Mouse (Mus musculus) heart, postnatal 25 days (tissue): ENCODE measurements around the gene Fras1. TPM values are rescaled to one million over a fixed set of nuclear protein-coding genes. Genes with fewer than 3 reads are reported as not detected.

Source experiments
- DNase-seq: peaks from one replicate; pipeline ENCODE4 v3.0.0; 2022; ENCODE audit warnings: low spot score
- intact Hi-C: fragments of 180-260 bp; cut with DNase I; formaldehyde crosslinking; loops from one replicate; pipeline ENCODE4 v1.15.1; 2025
- total RNA-seq, 2 experiments: library from RNA; stranded (reverse); gene quantifications; 2 replicates each; pipeline ENCODE4 v1.2.3; 2021

Gene Fras1
- total RNA-seq, 2 experiments from 2014 or later = 2.5 to 4.0 TPM

DNA sequence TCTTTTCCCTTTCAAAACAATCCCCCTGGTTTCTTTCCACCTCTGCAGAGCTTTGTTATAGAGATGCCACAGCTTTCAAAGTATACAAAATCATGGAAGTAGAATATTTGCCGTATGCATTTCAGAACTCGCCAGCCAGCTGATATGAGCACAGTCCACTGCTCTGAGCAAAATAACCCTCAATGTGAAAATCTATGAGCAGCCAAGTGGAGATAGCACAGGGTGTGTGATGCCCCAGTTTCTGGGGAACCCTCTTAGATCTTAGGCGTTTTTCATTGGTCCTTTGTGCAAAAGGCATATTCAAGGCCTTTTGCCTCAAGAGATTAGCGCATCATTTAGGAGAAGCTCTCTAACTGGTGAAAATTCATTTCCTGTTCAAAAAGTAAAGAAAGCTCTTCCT, 170.4 kb downstream of the Fras1 start:
- no peak for DNase-seq
- intact Hi-C loops = no loop called here

- intact Hi-C loops = no loop called here
- no peak for DNase-seq
Measured at GRCm38 (mm10) chr5:96545994-96546393, 172.2 kb downstream of the Fras1 start.

DNA sequence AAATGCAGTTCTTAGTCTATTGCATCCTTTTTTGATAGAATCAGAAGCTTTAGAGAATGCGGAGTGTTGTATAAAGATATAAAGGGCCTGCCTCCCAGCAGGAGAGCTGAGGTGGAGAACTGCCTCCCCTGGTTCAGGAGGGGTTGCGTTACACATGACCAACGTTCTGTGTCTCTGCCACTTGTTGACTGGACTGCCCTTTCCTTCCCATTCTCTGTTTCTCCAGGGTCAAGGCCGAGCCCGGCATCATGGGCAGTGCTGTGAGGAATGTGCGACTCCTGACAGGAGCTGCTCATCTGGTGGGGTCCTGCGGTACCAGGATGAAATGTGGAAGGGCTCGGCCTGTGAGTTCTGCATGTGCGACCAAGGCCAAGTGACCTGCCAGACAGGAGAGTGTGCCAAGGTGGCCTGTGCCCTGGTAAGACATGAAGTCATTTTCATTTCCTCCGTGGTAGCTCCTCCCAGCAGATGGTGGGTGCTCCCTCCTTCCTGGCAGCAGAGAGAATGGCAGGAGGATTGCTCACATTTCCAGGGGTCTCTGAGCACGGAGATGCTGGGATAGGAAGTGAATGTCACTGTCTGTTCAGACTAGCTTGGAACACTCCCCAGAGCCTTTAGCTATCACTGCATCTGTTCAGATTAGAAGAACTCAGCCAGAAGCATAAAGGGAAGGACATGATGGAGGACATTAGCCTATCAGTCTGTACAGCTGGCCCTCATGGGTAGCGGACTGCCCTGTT, 181.4 kb downstream of the Fras1 start:
- intact Hi-C loops = no loop called here
- DNase-seq = no peak

GRCm38 (mm10) chr5:96558049-96558804, 184.5 kb downstream of the Fras1 start:
- intact Hi-C loops = no loop called here
- no peak for DNase-seq

- intact Hi-C loops = no loop called here
- no peak for DNase-seq
Measured at GRCm38 (mm10) chr5:96574586-96574985, 200.8 kb downstream of the Fras1 start.

DNA sequence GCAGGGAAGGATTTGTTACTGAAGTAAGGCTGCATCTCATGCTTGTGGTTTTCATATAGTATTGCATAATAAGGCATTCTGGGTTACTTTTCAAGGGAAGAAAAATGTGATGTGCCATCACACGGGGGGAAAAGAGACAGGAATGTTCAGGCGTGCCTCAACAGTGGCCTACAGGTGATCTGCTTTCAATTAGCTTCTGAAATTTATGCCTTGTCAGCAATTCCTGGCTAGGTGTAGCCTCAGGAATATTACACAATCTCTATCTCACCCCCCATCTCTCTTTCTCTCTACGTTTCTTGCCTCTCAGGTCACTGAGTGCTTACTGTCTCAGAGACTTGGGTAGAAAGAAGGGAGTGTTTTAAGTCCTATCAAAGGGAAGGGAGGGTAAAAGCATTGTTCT, 204.9 kb downstream of the Fras1 start:
- intact Hi-C loops = no loop called here
- no peak for DNase-seq

DNA sequence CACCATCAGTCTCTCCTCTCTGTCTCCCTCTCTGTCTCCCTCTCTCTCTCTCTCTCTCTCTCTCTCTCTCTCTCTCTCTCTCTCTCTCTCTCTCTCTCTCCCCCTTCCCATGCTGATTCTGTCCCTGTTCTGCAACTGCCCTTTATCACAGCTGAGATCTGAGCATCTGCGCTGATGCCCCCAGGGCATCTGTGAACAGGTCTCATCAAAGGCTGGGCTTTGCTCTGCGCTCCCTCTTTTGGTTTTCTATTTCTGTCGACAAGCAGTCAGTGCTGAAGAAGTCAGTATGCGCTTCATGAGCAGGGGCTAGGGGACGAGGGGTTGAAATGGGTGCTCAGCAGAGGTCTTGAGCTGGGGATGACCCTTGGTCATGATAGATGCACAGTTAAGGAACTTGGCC, 206.2 kb downstream of the Fras1 start:
- no peak for DNase-seq
- intact Hi-C loops = no loop called here

DNA sequence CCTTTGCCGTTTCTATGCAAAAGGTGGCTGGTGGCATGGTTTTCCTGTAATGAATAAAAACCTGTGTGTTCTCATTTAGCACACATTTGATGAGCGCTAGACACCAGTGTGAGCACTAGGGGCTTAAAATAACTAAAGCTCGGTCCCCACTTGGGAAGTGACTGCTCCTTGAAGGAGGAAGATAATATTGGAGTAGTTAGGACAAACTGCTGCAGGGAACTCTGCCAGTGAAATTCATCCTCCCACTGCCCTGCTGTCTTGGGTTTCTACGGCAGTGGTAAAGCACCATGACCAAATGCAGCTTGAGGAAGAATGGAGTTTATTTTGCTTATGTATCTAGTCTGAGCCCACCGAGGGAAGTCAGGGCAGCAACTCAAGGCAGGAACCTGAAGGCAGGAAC, 211.0 kb downstream of the Fras1 start:
- DNase-seq = no peak
- intact Hi-C loops = no loop called here

GRCm38 (mm10) chr5:96590621-96591020, 216.9 kb downstream of the Fras1 start:
- DNase-seq = no peak
- intact Hi-C loops = no loop called here

DNA sequence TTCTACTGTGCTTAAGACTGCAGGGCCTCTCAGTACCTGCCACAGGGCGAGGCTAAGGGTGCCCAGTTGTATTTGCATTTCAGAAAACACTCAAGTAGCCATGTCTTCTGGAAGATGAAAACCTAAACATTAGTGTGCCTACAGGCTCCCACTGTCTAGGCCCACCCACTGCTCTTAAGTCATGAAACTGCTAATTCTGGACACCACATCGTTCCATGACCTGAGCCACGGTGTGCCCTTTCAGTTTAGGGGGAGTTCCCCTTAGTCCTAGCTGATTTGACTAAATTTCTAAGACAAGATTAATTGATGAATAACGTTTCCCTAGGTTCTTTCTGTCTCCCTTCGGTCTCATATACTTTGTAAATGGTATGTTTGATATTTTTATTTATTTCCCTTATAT, 222.0 kb downstream of the Fras1 start:
- intact Hi-C loops = no loop called here
- DNase-seq = no peak

DNA sequence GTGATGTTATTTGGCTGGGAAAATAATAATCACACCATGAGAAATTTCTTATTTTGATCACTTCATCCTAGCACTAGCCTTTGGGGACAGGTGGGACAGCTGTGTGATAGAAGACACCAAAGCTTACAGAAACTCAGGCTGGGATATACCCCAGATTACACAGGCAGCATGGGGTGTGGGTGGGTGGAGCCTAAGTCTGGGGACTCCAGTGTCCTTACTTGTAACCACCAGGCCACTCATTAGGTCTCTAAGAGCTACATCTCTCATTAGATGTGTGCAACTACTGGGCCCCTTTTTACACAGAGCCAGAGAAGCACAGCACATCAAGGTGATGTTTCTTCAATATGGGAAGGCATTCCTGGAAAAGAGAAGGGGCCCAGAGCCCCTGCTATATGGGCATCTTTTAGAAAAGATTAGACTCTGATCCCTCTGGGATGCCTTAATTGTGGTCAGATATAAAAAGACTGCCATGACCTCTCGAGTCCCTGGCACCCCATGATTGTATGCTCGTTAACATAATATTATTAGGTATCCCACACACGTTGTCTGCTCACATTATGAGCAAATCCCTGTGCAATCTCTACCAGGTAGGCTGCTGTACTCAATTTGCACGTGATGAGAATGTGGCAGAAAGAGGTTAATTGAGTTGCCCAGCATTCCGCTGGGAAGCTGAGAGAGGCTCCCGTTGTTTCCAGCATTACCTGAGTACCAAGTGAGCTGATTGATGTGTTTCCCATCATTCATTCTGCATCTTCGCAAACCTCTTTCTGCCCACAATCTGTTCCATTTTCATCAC, 230.4 kb downstream of the Fras1 start:
- DNase-seq = no peak
- intact Hi-C loops = no loop called here

GRCm38 (mm10) chr5:96608036-96608435, 234.3 kb downstream of the Fras1 start:
- intact Hi-C loops = no loop called here
- no peak for DNase-seq

DNA sequence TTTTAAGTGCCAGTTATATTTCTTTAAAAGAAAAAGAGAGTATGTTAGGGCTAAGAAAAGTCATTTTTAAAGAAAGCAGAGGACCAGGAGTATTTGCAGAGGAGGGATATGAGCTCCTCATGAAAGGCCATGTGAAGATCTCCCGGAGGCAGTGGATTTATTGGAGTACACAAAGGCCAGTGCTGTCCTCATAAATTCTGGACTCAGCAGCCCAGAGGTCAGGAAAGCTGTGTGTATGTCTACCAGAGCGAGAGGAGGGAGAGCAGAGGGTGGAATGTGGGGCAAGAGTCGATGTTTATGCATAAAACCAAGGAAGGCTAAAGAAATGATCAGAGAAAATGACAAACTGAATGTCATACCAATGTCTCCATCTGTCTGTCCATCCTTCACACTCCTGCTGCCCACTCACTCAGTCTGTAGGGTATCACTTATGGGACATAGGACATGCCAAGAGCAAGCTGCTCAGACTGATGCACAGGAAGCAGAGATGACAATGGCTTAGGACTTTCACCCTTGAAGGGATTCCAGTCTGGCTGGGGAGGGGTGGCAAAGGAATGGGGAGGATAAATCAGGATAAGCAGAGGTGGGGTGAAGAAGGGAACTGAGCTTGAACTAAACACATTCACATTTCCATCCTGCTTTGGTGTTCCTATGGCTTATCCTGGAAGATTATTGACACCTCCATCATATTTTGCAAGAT, 235.0 kb downstream of the Fras1 start:
- intact Hi-C loops = no loop called here
- no peak for DNase-seq

DNA sequence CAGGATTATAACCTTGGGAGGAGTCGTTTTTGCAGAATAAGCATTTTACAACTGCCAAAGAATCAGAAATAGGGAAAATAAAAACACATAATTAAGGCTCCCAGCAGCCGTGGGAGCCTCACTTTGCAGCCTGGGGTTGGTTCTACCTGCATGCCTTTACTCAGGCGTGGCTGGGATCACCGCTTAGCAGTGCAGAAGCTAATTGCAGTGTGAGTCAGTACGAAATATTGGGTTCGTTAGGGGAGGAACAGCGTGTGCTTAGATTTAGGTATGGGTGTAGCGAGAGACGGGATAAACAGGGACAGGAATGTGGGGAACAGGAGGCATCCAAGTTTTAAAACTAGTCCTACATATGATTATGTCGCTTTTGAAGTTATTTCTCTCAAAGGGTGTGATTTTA, 238.3 kb downstream of the Fras1 start:
- intact Hi-C loops = no loop called here
- no peak for DNase-seq

GRCm38 (mm10) chr5:96616954-96617646, 243.3 kb downstream of the Fras1 start:
- DNase-seq = peak; percentile 3
- intact Hi-C loops = no loop called here

DNA sequence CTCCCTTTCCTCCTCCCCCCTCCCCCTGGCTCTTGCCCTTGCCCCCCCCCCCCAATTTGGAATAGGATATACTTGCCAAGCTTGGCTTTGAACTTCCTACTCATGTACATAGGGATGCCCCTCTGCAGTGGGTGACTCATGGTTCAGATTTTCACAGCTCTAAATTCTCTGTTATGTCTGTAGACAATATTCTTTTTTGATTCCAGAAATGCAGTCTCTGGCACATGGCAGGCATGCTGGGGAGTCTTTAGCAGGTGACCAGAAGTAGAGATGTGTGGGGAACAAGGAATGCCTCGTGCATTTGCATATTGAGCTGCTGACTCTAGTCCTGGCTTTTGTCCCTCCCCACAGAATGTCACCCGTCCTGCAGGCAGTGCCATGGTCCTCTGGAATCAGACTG, 244.3 kb downstream of the Fras1 start:
- DNase-seq = no peak
- intact Hi-C loops = no loop called here

DNA sequence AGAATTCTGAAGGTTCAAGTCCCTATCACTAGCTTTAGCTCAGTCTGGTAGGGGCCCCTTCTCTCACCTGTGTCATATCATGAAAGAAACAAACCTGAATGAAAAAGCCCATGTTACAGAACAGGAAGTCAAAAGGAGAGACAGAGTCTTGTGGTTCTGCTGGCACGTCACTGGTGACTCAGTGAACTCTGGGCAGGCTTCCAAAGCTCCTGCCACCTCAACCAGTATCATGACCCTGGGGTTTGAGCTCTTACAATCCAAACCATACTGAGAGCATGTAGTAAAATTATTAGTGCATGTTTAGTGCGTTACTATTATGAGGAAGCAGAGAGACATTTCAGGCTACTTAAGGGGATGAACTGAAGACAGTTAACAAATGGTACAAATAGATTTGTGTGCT, 246.5 kb downstream of the Fras1 start:
- DNase-seq = no peak
- intact Hi-C loops = no loop called here

DNA sequence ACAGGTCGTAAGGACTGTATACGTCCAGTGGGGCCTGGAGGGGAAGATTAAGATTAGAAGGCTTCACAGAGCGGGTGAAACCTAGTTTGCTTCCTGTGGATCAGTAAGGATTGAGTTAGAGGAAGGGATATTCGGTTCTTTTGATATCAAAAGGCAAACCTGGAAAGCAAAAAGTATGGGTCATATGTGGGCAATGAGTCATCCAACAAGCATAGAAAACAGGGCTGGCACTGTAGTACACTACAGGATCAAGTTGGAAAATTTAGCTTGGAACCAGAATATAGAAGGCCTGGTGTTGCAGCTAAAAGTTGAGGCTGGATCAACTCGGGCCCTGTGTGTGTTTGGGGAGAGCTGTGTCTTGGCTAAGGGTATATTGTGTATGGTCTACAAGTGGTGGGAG, 246.9 kb downstream of the Fras1 start:
- intact Hi-C loops = no loop called here

GRCm38 (mm10) chr5:96622604-96623352, 249.0 kb downstream of the Fras1 start:
- intact Hi-C loops = no loop called here
- no peak for DNase-seq

More for the DNA sequence above, 246.9 kb downstream of the Fras1 start:
- DNase-seq = no peak
